Mouse (Mus musculus) liver, embryonic 11.5 days (tissue): ENCODE measurements around the gene 1810055G02Rik. TPM values are rescaled to one million over a fixed set of nuclear protein-coding genes. Genes with fewer than 3 reads are reported as not detected.

Source experiments
- ATAC-seq: fragments of 200-750 bp; cut with Nextera tagmentation; replicated peaks from 2 replicates; pipeline ENCODE4 v1.8.0; 2017; ENCODE audit warnings: moderate number of reproducible peaks, mild to moderate bottlenecking, moderate TSS enrichment, moderate library complexity; ENCODE audit not compliant: low FRiP score
- DNase-seq: peaks from one replicate; pipeline ENCODE4 v3.0.0-alpha.2; 2017; ENCODE audit warnings: low spot score
- H3K27ac ChIP-seq: fragments of 300-500 bp; sonication (generic); 2 replicates; pipeline ENCODE4 v1.5.1; 2014; ENCODE audit warnings: mild to moderate bottlenecking, low read depth, low read length, control low read depth
- H3K27me3 ChIP-seq: fragments of 300-500 bp; sonication (generic); replicated peaks from 2 replicates; pipeline ENCODE4 v1.6.1; 2014; ENCODE audit warnings: low read length, mixed read lengths; ENCODE audit not compliant: control insufficient read depth, insufficient read depth
- H3K36me3 ChIP-seq: fragments of 300-500 bp; sonication (generic); 2 replicates; pipeline ENCODE4 v1.6.1; 2014; ENCODE audit warnings: mild to moderate bottlenecking, low read length, moderate library complexity, mixed read lengths; ENCODE audit not compliant: control insufficient read depth, insufficient read depth
- H3K4me1 ChIP-seq: fragments of 300-500 bp; sonication (generic); replicated peaks from 2 replicates; pipeline ENCODE4 v1.6.1; 2014; ENCODE audit warnings: low read length, mixed read lengths; ENCODE audit not compliant: control insufficient read depth, insufficient read depth
- H3K4me2 ChIP-seq: fragments of 300-500 bp; sonication (generic); 2 replicates; pipeline ENCODE4 v1.6.1; 2014; ENCODE audit warnings: mild to moderate bottlenecking, control low read depth, moderate library complexity
- H3K4me3 ChIP-seq: fragments of 300-500 bp; sonication (generic); 2 replicates; pipeline ENCODE4 v1.5.1; 2014; ENCODE audit warnings: low read depth, low read length, control low read depth
- H3K9ac ChIP-seq: fragments of 300-500 bp; sonication (generic); 2 replicates; pipeline ENCODE4 v1.6.1; 2014; ENCODE audit warnings: low read depth, low read length, control low read depth
- H3K9me3 ChIP-seq: fragments of 300-500 bp; sonication (generic); 2 replicates; pipeline ENCODE4 v1.6.1; 2016; ENCODE audit warnings: low read length, inconsistent platforms, mixed read lengths; ENCODE audit not compliant: control insufficient read depth
- WGBS: fragments of 180-500 bp; shearing (Covaris S2); extraction: QIAGEN DNeasy Blood & Tissue Kit; methylation state at CpG from one replicate; pipeline ENCODE4 v1.1.7; 2014; 5-methylcytosine and 5-hydroxymethylcytosine counted together
- polyA plus RNA-seq: library from polyadenylated mRNA; unstranded; fragments of >200 nt; fragmentation: Nextera tagmentation; extraction: Ambion mirVana; gene quantifications from 2 replicates; pipeline ENCODE4 v1.2.1, GENCODE M21; 2014

The 1810055G02Rik gene
- polyA plus RNA-seq, 1 experiment from 2014 or later, result 27.9 TPM

- 6% methylated on average over 13 of the region's 13 CpGs for WGBS
- Histone ChIP-seq H3K4me1 (no peaks in the 10 kb centered on the region), H3K4me3 (peak overlapping the region; percentile 52), H3K4me2 (peak overlapping the region; percentile 76), H3K27ac (no peak overlapping the region), H3K9me3 (peaks cover 7% of the 10 kb centered on the region; the same call in 1 of the 2 replicates), H3K27me3 (no peaks in the 10 kb centered on the region), H3K36me3 (no peaks in the 10 kb centered on the region), H3K9ac (peak overlapping the region; percentile 67)
- DNase-seq (peak; percentile 74), ATAC-seq (peak; percentile 41)
Observed at GRCm38 (mm10) chr19:3743851-3744512, 35.9 kb downstream of the 1810055G02Rik start.

GRCm38 (mm10) chr19:3752621-3753239 is 44.6 kb downstream of the 1810055G02Rik start:
- no peak overlapping the region for H3K27ac ChIP-seq
- H3K4me2 ChIP-seq, result no peak overlapping the region
- no peak for ATAC-seq
- no peaks in the 10 kb centered on the region for H3K4me1 ChIP-seq
- H3K9ac ChIP-seq, result no peak overlapping the region
- no peaks in the 10 kb centered on the region for H3K27me3 ChIP-seq
- no peak for DNase-seq
- H3K4me3 ChIP-seq, result no peak overlapping the region
- H3K9me3 ChIP-seq, result peaks cover 4% of the 10 kb centered on the region; the same call in 1 of the 2 replicates
- WGBS, result 40% methylated on average over 8 of the region's 8 CpGs
- H3K36me3 ChIP-seq, result no peaks in the 10 kb centered on the region

GRCm38 (mm10) chr19:3753240-3753633 is 45.1 kb downstream of the 1810055G02Rik start:
- no peaks in the 10 kb centered on the region for H3K4me1 ChIP-seq
- no peak overlapping the region for H3K27ac ChIP-seq
- DNase-seq (no peak), ATAC-seq (no peak)
- H3K36me3 ChIP-seq, result no peaks in the 10 kb centered on the region
- peaks cover 4% of the 10 kb centered on the region; the same call in 1 of the 2 replicates for H3K9me3 ChIP-seq
- no peaks in the 10 kb centered on the region for H3K27me3 ChIP-seq
- 58% methylated on average over 1 of the region's 1 CpGs for WGBS
- no peak overlapping the region for H3K4me2 ChIP-seq
- H3K4me3 ChIP-seq, result no peak overlapping the region
- no peak overlapping the region for H3K9ac ChIP-seq

GRCm38 (mm10) chr19:3753738-3754137 is 45.6 kb downstream of the 1810055G02Rik start:
- H3K27ac ChIP-seq, result no peak overlapping the region
- no peak for ATAC-seq

GRCm38 (mm10) chr19:3757861-3758260 is 49.8 kb downstream of the 1810055G02Rik start:
- no peak for DNase-seq
- 51% methylated on average over 1 of the region's 1 CpGs for WGBS
- no peaks in the 10 kb centered on the region for H3K9me3 ChIP-seq
- no peaks in the 10 kb centered on the region for H3K4me1 ChIP-seq
- ATAC-seq, result no peak
- no peak overlapping the region for H3K9ac ChIP-seq
- no peak overlapping the region for H3K4me2 ChIP-seq
- no peak overlapping the region for H3K27ac ChIP-seq
- no peaks in the 10 kb centered on the region for H3K27me3 ChIP-seq
- H3K36me3 ChIP-seq, result no peaks in the 10 kb centered on the region
- H3K4me3 ChIP-seq, result no peak overlapping the region

More at GRCm38 (mm10) chr19:3753738-3754137, 45.6 kb downstream of the 1810055G02Rik start:
- Histone ChIP-seq H3K4me1 (no peaks in the 10 kb centered on the region), H3K9me3 (no peaks in the 10 kb centered on the region), H3K4me2 (no peak overlapping the region), H3K9ac (no peak overlapping the region), H3K4me3 (no peak overlapping the region), H3K27me3 (no peaks in the 10 kb centered on the region), H3K36me3 (no peaks in the 10 kb centered on the region)
- WGBS, result 33% methylated on average over 8 of the region's 8 CpGs
- DNase-seq, result no peak

- no peak overlapping the region for H3K4me3 ChIP-seq
- H3K4me1 ChIP-seq, result peaks cover 11% of the 10 kb centered on the region
- H3K27ac ChIP-seq, result no peak overlapping the region
- H3K27me3 ChIP-seq, result no peaks in the 10 kb centered on the region
- H3K9ac ChIP-seq, result no peak overlapping the region
- no peaks in the 10 kb centered on the region for H3K9me3 ChIP-seq
- H3K4me2 ChIP-seq, result no peak overlapping the region
- DNase-seq (no peak), ATAC-seq (no peak)
- 72% methylated on average over 4 of the region's 4 CpGs for WGBS
- no peaks in the 10 kb centered on the region for H3K36me3 ChIP-seq
Observed at GRCm38 (mm10) chr19:3765221-3765820, 57.2 kb downstream of the 1810055G02Rik start.

DNA sequence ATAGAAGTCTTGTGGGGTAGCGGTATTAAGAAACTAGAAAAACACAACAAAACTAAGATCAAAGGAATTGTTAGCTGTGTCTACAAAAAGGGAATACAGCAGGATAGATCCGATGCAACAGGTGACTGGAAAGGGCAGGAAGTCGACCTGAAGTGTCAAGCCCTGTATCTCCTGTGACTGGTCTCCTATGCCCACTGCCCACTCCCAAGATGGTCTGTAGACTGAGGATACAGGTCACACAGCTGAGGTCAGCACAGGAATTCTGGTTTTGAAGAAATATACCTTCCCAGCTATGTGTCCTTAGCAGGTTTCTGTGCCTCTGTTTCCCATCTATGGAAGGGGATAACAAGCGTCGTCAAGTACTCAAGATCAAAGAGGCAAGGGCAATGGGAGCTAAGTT is 58.3 kb downstream of the 1810055G02Rik start:
- peak overlapping the region; percentile 97; the same call in 1 of the 2 replicates for H3K4me2 ChIP-seq
- no peaks in the 10 kb centered on the region for H3K9me3 ChIP-seq
- H3K9ac ChIP-seq, result no peak overlapping the region; the same call in 1 of the 2 replicates
- peaks cover 11% of the 10 kb centered on the region for H3K4me1 ChIP-seq
- no peak overlapping the region; the same call in 1 of the 2 replicates for H3K4me3 ChIP-seq
- 83% methylated on average over 5 of the region's 5 CpGs for WGBS
- H3K27ac ChIP-seq, result no peak overlapping the region
- no peaks in the 10 kb centered on the region for H3K36me3 ChIP-seq
- no peaks in the 10 kb centered on the region for H3K27me3 ChIP-seq
- DNase-seq, result no peak
- ATAC-seq, result no peak

- H3K27ac ChIP-seq, result peak within 1 kb of the TSS; percentile 100
- peaks cover 11% of the 10 kb centered on the region for H3K4me1 ChIP-seq
- H3K4me2 ChIP-seq, result peak within 1 kb of the TSS; percentile 97
- no peaks in the 10 kb centered on the region for H3K36me3 ChIP-seq
- no peaks in the 10 kb centered on the region for H3K27me3 ChIP-seq
- H3K9ac ChIP-seq, result peak within 1 kb of the TSS; percentile 100
- DNase-seq, result no peak
- WGBS, result under 1% methylated on average over 39 of the region's 39 CpGs
- ATAC-seq, result 0 out of 2 replicates have a peak, but pooled peaks have one; percentile 22
- H3K4me3 ChIP-seq, result peak within 1 kb of the TSS; percentile 99
- H3K9me3 ChIP-seq, result no peaks in the 10 kb centered on the region
Observed at GRCm38 (mm10) chr19:3767276-3767780, 59.2 kb downstream of the 1810055G02Rik start, which contains the start of gene Kmt5b. TSS of gene Kmt5b (plus strand) at chr19:3767421.
